Comparison of ENCODE assay signal across 8 mouse cellular contexts in genomic region chrX:51018786-51019179, GRCm38 (mm10). TPM values are rescaled to one million over a fixed set of nuclear protein-coding genes. Genes with fewer than 3 reads are reported as not detected.
DNase-seq lines count a peak whose midpoint lies in the region; ATAC-seq and TF ChIP-seq lines count a peak whose summit lies in the region.

No protein-coding gene starts in this region.

- no peaks in the 10 kb centered on the region for H3K27me3 ChIP-seq in intestine, embryonic 15.5 days (replicated peaks)
- H3K27me3 ChIP-seq in midbrain, embryonic 11.5 days (ENCODE audit: control insufficient read depth, insufficient read depth, low read length), result no peaks in the 10 kb centered on the region
- H3K27me3 ChIP-seq in small intestine, adult 2 months (ENCODE audit: control insufficient read depth, insufficient read depth, low read length), result no peaks in the 10 kb centered on the region

- WGBS in intestine, embryonic 15.5 days, result 26% methylated on average over 30 of the region's 32 CpGs
- 25% methylated on average over 26 of the region's 32 CpGs for WGBS in midbrain, embryonic 11.5 days
- 22% methylated on average over 28 of the region's 32 CpGs for WGBS in small intestine, adult 2 months

- TF ChIP-seq POLR2A in small intestine, adult 2 months (IDR thresholded peaks at IDR 0.05; ENCODE audit: low read depth, low read length), result peak; percentile 58; the same call in 1 of the 2 replicates

- DNase-seq in layer of hippocampus, adult 11-12 months (ENCODE audit: low spot score), result peak; percentile 52
- DNase-seq in layer of hippocampus, adult 9-10 months (ENCODE audit: low spot score), result no peak
- DNase-seq in embryo, embryonic 10.5 days (ENCODE audit: low spot score), result peak; percentile 78
- DNase-seq in gastrocnemius, postnatal 25 days, result peak; percentile 71
- DNase-seq in left cerebral cortex, postnatal 4 days, result peak; percentile 67
- DNase-seq in midbrain, embryonic 11.5 days (ENCODE audit: low spot score, missing footprints), result peak; percentile 89

- peak; percentile 90 for ATAC-seq in intestine, embryonic 15.5 days
- peak; percentile 89 for ATAC-seq in midbrain, embryonic 11.5 days (ENCODE audit: low FRiP score)

- H3K9ac ChIP-seq in intestine, embryonic 15.5 days, result peak overlapping the region; percentile 69
- peak overlapping the region; percentile 82 for H3K9ac ChIP-seq in midbrain, embryonic 11.5 days (ENCODE audit: low read length)

- intact Hi-C loops in left cerebral cortex, postnatal 4 days (cut with DNase I), result no loop called here

- no peaks in the 10 kb centered on the region for H3K4me1 ChIP-seq in intestine, embryonic 15.5 days (replicated peaks)
- no peaks in the 10 kb centered on the region for H3K4me1 ChIP-seq in midbrain, embryonic 11.5 days (ENCODE audit: control insufficient read depth, insufficient read depth, low read length)
- peaks cover 3% of the 10 kb centered on the region; the same call in 1 of the 2 replicates for H3K4me1 ChIP-seq in small intestine, adult 2 months (ENCODE audit: control insufficient read depth, insufficient read depth, insufficient read length, low read length)

- H3K4me2 ChIP-seq in intestine, embryonic 15.5 days (replicated peaks), result peak overlapping the region; percentile 53
- peak overlapping the region; percentile 42 for H3K4me2 ChIP-seq in midbrain, embryonic 11.5 days

- H3K9me3 ChIP-seq in intestine, embryonic 15.5 days, result no peaks in the 10 kb centered on the region
- no peaks in the 10 kb centered on the region for H3K9me3 ChIP-seq in midbrain, embryonic 11.5 days (ENCODE audit: control insufficient read depth, low read length)

- peak overlapping the region; percentile 95 for H3K27ac ChIP-seq in intestine, embryonic 15.5 days
- H3K27ac ChIP-seq in midbrain, embryonic 11.5 days (ENCODE audit: low read depth, low read length), result peak overlapping the region; percentile 80; the same call in 1 of the 2 replicates
- H3K27ac ChIP-seq in small intestine, adult 2 months (ENCODE audit: insufficient read depth, low read depth, low read length), result peak overlapping the region; percentile 98

- TF ChIP-seq CTCF in small intestine, adult 2 months (IDR thresholded peaks at IDR 0.05; ENCODE audit: extremely low read depth, insufficient read length, insufficient replicate concordance, low read depth, low read length), result no peak

- H3K4me3 ChIP-seq in intestine, embryonic 15.5 days (replicated peaks), result peak overlapping the region; percentile 57
- H3K4me3 ChIP-seq in midbrain, embryonic 11.5 days (ENCODE audit: low read depth, low read length), result peak overlapping the region; percentile 52
- H3K4me3 ChIP-seq in small intestine, adult 2 months (ENCODE audit: low read depth, low read length), result peak overlapping the region; percentile 100

- H3K36me3 ChIP-seq in intestine, embryonic 15.5 days, result no peaks in the 10 kb centered on the region
- H3K36me3 ChIP-seq in midbrain, embryonic 11.5 days (ENCODE audit: control insufficient read depth, insufficient read depth, low read length), result no peaks in the 10 kb centered on the region
- peaks cover 6% of the 10 kb centered on the region for H3K36me3 ChIP-seq in small intestine, adult 2 months (ENCODE audit: control insufficient read depth, insufficient read depth, low read length)

RNA-seq across cellular contexts. Expression of gene Rap2c, which starts 1.0 kb away (rescaled TPM):
- 10 to 100 TPM; 21.0 to 22.0 TPM for total RNA-seq in gastrocnemius, postnatal 25 days (2021)
- polyA plus RNA-seq in intestine, embryonic 15.5 days (2015; fragmentation: Nextera tagmentation; extraction: Ambion mirVana), result 17.3 and 20.7 TPM in 2 replicates
- 10 to 100 TPM; 36.8 to 42.3 TPM for total RNA-seq in left cerebral cortex, postnatal 4 days (2021)
- 24.1 and 26.9 TPM in 2 replicates for polyA plus RNA-seq in midbrain, embryonic 11.5 days (2014; fragmentation: Nextera tagmentation; extraction: Ambion mirVana)
- polyA plus RNA-seq in small intestine, adult 2 months (2012; rRNA removed), result 0.38 and 1.5 TPM in 2 replicates
